Mouse (Mus musculus): ENCODE results near the gene Padi2.

- TF ChIP-seq CTCF (IDR thresholded peaks at IDR 0.05; ENCODE audit: borderline replicate concordance, extremely low read depth, insufficient read depth, insufficient read length): no peak
- no peak for TF ChIP-seq POLR2A (IDR thresholded peaks at IDR 0.05; ENCODE audit: borderline replicate concordance, extremely low read depth, insufficient read depth, insufficient read length, poor library complexity, severe bottlenecking)
These were observed 29.5 kb downstream of the Padi2 start for GRCm38 (mm10) chr4:140935643-140936042.
